Mouse (Mus musculus) liver, embryonic 11.5 days (tissue): ENCODE measurements around the gene Gm28230. TPM values are rescaled to one million over a fixed set of nuclear protein-coding genes. Genes with fewer than 3 reads are reported as not detected.
A peak's percentile ranks its signal among the peaks of the same experiment; 100 is the strongest.

Experiments
- ATAC-seq: fragments of 200-750 bp; cut with Nextera tagmentation; replicated peaks from 2 replicates; pipeline ENCODE4 v1.8.0; 2017; ENCODE audit warnings: moderate number of reproducible peaks, mild to moderate bottlenecking, moderate TSS enrichment, moderate library complexity; ENCODE audit not compliant: low FRiP score
- DNase-seq: peaks from one replicate; pipeline ENCODE4 v3.0.0-alpha.2; 2017; ENCODE audit warnings: low spot score
- H3K27ac ChIP-seq: fragments of 300-500 bp; sonication (generic); 2 replicates; pipeline ENCODE4 v1.5.1; 2014; ENCODE audit warnings: mild to moderate bottlenecking, low read depth, low read length, control low read depth
- H3K27me3 ChIP-seq: fragments of 300-500 bp; sonication (generic); replicated peaks from 2 replicates; pipeline ENCODE4 v1.6.1; 2014; ENCODE audit warnings: low read length, mixed read lengths; ENCODE audit not compliant: control insufficient read depth, insufficient read depth
- H3K36me3 ChIP-seq: fragments of 300-500 bp; sonication (generic); 2 replicates; pipeline ENCODE4 v1.6.1; 2014; ENCODE audit warnings: mild to moderate bottlenecking, low read length, moderate library complexity, mixed read lengths; ENCODE audit not compliant: control insufficient read depth, insufficient read depth
- H3K4me1 ChIP-seq: fragments of 300-500 bp; sonication (generic); replicated peaks from 2 replicates; pipeline ENCODE4 v1.6.1; 2014; ENCODE audit warnings: low read length, mixed read lengths; ENCODE audit not compliant: control insufficient read depth, insufficient read depth
- H3K4me2 ChIP-seq: fragments of 300-500 bp; sonication (generic); 2 replicates; pipeline ENCODE4 v1.6.1; 2014; ENCODE audit warnings: mild to moderate bottlenecking, control low read depth, moderate library complexity
- H3K4me3 ChIP-seq: fragments of 300-500 bp; sonication (generic); 2 replicates; pipeline ENCODE4 v1.5.1; 2014; ENCODE audit warnings: low read depth, low read length, control low read depth
- H3K9ac ChIP-seq: fragments of 300-500 bp; sonication (generic); 2 replicates; pipeline ENCODE4 v1.6.1; 2014; ENCODE audit warnings: low read depth, low read length, control low read depth
- H3K9me3 ChIP-seq: fragments of 300-500 bp; sonication (generic); 2 replicates; pipeline ENCODE4 v1.6.1; 2016; ENCODE audit warnings: low read length, inconsistent platforms, mixed read lengths; ENCODE audit not compliant: control insufficient read depth
- WGBS: fragments of 180-500 bp; shearing (Covaris S2); extraction: QIAGEN DNeasy Blood & Tissue Kit; methylation state at CpG from one replicate; pipeline ENCODE4 v1.1.7; 2014; 5-methylcytosine and 5-hydroxymethylcytosine counted together
- polyA plus RNA-seq: library from polyadenylated mRNA; unstranded; fragments of >200 nt; fragmentation: Nextera tagmentation; extraction: Ambion mirVana; gene quantifications from 2 replicates; pipeline ENCODE4 v1.2.1, GENCODE M21; 2014

Gene Gm28230
- polyA plus RNA-seq, 1 experiment from 2014 or later: not detected

DNA sequence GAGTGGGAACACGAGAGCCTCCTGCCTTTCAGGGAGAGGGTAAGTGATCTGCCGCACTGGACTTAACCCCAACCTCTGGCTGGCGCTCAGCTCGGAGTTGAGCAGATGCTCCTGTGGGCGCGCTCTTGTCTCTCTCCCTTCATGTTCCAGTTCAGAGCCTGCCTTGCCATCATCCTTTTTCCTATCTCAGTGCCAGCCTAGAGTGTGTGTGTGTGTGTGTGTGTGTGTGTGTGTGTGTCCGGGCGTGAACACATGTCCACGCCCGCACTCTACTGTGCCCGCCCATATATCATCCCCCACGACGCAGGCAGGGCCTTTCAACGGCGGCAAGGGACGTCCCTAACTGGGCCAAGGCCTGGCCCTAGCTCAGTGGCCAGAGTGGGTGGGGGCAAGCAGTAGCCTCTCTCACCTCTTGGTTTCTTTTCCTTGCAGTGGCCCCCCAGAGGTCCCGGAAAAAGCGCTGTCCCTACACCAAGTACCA lies 43.0 kb upstream of the Gm28230 start:
- no peak overlapping the region for H3K4me2 ChIP-seq
- no peaks in the 10 kb centered on the region for H3K36me3 ChIP-seq
- peaks cover 7% of the 10 kb centered on the region; the same call in 1 of the 2 replicates for H3K4me1 ChIP-seq
- H3K9me3 ChIP-seq: no peaks in the 10 kb centered on the region
- DNase-seq (peak; percentile 39), ATAC-seq (no peak)
- H3K9ac ChIP-seq: no peak overlapping the region
- peaks cover 99% of the 10 kb centered on the region for H3K27me3 ChIP-seq
- H3K27ac ChIP-seq: no peak overlapping the region
- WGBS: under 1% methylated on average over 18 of the region's 18 CpGs
- no peak overlapping the region for H3K4me3 ChIP-seq

DNA sequence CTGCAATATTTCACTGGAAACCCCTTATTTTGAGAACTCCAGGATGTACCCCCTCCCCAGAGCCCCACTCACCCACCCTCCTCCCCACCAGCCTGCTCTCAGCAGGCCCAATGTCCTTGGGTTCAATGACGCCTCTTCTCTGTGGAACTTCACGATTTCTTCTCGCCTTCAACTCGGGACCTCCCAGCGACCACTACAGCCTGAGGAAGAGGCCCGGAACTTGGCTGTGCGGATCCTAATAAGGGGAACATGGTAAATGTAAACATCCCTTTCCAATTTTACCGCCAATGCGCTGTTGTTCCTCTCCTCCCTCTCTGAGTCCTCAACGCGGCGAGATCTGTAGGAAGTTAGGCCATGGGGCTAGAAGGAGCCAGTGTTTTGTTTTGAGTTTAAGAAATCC lies 42.4 kb upstream of the Gm28230 start:
- WGBS: 2% methylated on average over 12 of the region's 12 CpGs
- Histone ChIP-seq H3K9me3 (no peaks in the 10 kb centered on the region), H3K4me2 (no peak overlapping the region), H3K9ac (no peak overlapping the region), H3K27ac (no peak overlapping the region), H3K27me3 (peaks cover 99% of the 10 kb centered on the region), H3K4me3 (no peak overlapping the region), H3K4me1 (peaks cover 7% of the 10 kb centered on the region; the same call in 1 of the 2 replicates), H3K36me3 (no peaks in the 10 kb centered on the region)
- ATAC-seq (no peak), DNase-seq (peak; percentile 32)

DNA sequence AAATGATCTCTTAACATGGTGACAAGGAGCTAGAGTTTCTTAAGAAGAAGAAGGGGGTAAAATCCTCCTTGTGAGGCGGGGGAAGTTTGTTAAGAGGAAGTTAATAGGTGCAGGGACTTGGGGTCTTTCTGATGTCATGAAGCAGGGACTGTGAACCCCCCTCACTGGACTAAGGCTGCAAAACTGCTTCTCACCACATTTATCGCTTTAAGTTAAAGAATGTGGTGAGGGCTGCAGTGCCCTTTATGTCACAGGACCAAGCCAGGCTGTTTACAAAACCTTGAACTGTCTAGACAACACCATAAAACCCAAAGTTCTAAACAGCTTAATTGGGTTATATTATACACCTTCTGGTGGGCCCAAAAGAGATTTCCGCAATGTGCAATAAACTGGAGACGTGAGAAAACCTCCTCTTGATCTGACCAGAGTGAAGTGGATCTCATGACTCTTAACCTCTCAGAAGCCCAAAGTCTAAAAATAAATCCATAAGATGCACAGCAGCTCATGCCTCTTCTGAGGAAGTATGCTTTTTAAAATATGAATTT lies 41.4 kb upstream of the Gm28230 start:
- no peak overlapping the region for H3K9ac ChIP-seq
- H3K27ac ChIP-seq: no peak overlapping the region

DNA sequence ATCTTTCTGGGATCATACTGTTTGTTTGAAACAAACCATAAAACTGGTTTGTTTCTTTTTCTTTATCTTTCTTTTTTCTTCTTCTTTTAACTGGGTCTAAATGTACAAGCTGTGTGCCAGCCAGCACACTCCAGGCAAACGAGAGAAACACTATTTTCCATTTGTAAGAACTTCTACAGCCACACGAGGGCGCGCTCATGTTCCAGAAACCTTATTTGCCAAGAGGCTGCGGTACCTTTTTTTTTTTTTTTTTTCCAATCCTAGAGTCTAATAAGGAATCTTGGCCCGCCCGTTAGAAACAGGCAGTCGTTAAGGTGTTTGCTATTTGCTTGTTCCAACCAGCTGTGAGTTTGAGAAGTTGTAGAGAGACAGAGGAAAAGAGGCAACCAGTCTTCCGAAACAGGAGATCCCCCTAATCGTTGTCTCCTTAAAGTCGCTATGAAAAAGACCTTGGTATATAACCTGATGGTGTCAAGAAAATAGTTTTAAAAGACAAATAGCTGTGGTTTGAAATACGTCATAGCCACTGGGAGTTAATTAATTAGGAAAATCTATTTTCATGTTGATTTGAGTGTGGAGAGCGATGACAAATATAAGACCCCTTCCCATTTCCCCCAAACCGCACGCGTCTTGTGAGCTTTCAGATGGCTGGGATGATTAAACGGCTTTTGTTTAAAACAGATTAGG lies 40.1 kb upstream of the Gm28230 start:
- ATAC-seq: no peak
- peak; percentile 61 for DNase-seq
- Histone ChIP-seq H3K9me3 (no peaks in the 10 kb centered on the region), H3K36me3 (no peaks in the 10 kb centered on the region), H3K27me3 (peaks cover 97% of the 10 kb centered on the region), H3K4me1 (peaks cover 7% of the 10 kb centered on the region; the same call in 1 of the 2 replicates), H3K9ac (no peak overlapping the region), H3K27ac (no peak overlapping the region), H3K4me2 (no peak overlapping the region), H3K4me3 (no peak overlapping the region)
- 6% methylated on average over 17 of the region's 17 CpGs for WGBS

More for the DNA sequence above, 41.4 kb upstream of the Gm28230 start:
- ATAC-seq (no peak), DNase-seq (no peak)
- Histone ChIP-seq H3K9me3 (no peaks in the 10 kb centered on the region), H3K4me3 (no peak overlapping the region), H3K4me1 (peaks cover 7% of the 10 kb centered on the region; the same call in 1 of the 2 replicates), H3K27me3 (peaks cover 99% of the 10 kb centered on the region), H3K36me3 (no peaks in the 10 kb centered on the region), H3K4me2 (no peak overlapping the region)
- 18% methylated on average over 4 of the region's 4 CpGs for WGBS

DNA sequence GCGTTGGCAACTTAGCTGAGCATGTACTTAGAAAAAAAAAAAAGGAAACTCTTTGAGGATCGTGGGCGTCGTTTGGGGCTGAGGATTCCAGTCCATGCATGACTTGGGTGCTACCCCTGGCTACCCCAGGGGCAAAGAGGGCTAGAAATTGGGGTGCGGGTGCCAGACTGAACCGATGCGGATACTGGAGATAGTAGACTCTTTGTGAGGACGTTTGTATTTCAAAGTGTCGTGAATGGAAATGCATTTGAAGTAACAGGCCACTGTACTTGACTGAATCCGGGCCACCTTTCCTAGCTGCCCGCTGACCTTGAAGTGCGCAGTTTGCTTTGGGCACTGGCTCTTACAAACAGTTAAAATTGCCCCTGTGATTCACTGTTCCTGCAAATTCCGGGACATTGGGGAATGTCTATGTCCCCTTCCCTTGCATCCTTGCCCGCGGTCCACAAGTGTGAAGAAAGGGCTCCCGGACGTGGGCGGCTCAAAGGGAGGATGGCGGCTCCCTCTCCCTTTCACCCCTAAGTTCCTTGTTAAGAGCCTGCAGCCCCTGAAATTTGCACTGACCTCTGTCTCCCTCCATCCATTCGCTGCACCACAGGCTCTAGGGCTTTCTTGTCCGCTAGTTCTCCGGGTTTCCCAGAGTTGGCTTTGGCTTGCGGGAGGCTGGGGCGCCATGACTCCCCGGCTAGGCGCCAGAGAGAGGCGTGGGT lies 39.4 kb upstream of the Gm28230 start:
- H3K4me1 ChIP-seq: peaks cover 4% of the 10 kb centered on the region; the same call in 1 of the 2 replicates
- no peaks in the 10 kb centered on the region for H3K9me3 ChIP-seq
- DNase-seq (peak; percentile 30), ATAC-seq (no peak)
- H3K27ac ChIP-seq: no peak overlapping the region
- WGBS: 1% methylated on average over 27 of the region's 27 CpGs
- H3K9ac ChIP-seq: no peak overlapping the region
- no peaks in the 10 kb centered on the region for H3K36me3 ChIP-seq
- no peak overlapping the region for H3K4me3 ChIP-seq
- H3K4me2 ChIP-seq: no peak overlapping the region
- peaks cover 97% of the 10 kb centered on the region for H3K27me3 ChIP-seq

DNA sequence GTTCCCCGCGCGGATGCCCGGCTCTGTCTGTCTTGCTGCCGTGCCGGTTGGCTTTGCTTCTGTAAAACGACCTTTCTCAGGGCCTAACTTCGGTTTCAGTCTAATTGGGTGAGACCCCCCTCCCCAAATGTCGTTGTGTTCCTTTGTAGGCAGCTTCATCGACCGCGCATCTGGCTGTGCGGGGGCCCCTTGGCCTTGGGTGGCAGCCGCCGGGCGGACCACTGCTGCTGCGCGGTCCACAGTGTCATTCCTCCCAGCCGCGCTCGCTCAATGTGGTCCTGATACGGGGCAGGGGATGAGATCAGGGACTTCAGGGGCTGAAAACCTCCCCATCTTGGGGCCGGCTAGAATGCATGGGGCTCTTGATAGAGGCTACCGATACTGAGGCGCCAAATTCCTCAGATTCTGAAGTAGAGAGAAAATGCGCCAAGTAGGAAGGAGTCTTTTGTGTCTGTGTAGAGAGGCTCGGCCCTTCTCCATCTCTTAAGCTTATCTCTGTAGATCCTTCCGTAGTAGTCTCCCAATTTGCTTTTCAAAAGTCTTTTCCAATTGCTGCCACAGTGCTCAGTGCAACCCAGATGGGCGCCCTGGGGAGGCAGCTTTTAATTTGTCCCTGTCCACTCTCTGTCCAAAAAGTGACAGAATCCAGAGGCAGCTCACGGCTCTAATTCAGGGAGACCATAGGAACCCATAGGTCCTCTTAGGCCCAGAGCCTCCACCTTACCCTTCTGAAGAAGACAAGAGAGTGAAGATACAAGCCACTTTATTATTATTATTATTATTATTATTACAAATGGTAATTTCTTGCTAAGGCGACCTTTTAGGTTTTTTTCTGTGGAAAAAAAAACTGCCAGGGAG lies 38.6 kb upstream of the Gm28230 start:
- Histone ChIP-seq H3K9me3 (no peaks in the 10 kb centered on the region), H3K4me2 (no peak overlapping the region), H3K27ac (no peak overlapping the region), H3K9ac (no peak overlapping the region), H3K27me3 (peaks cover 97% of the 10 kb centered on the region), H3K36me3 (no peaks in the 10 kb centered on the region), H3K4me1 (no peaks in the 10 kb centered on the region), H3K4me3 (no peak overlapping the region)
- 2% methylated on average over 31 of the region's 31 CpGs for WGBS
- ATAC-seq (no peak), DNase-seq (peak; percentile 33)

DNA sequence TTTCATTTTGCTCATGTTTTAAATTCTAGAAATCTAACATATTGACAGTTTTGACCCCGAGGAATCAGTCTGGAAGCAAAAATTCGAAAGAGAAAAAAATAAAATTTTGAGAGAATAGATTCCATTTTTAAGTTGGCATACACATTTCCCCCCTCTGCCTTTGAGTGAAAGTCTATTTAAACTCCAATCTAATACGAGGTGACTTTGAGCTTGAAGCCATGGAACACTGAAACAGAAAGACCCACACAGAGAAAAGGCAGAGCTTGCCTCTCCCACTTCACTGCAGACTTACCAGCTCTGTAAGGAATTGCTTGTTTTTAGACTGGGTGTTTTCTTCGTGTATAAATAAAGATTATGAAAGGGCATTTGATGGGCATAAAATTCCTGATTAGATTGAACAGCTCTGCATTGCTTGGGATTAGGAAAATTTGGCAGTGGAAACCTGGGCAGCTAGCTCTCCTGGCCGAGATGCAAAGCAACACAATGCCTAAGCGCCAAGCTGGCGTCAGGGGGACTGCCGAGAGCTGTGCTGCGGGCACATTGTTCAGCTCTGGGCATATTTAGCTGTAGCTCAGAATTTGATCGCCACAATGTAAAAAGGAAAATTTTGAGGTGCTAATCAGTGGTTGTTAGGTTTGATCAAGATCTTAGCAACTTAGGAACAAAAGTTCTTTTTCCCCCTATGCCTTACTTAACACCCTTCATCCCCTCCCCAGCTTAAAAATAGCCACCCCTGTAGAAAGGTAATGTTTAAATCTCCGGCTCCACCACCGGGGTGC lies 37.5 kb upstream of the Gm28230 start:
- 5% methylated on average over 12 of the region's 12 CpGs for WGBS
- ATAC-seq: no peak
- peak; percentile 32 for DNase-seq
- H3K9me3 ChIP-seq: no peaks in the 10 kb centered on the region
- no peak overlapping the region for H3K9ac ChIP-seq
- H3K27ac ChIP-seq: no peak overlapping the region
- peaks cover 97% of the 10 kb centered on the region for H3K27me3 ChIP-seq
- no peak overlapping the region for H3K4me2 ChIP-seq
- H3K36me3 ChIP-seq: no peaks in the 10 kb centered on the region
- no peaks in the 10 kb centered on the region for H3K4me1 ChIP-seq
- H3K4me3 ChIP-seq: no peak overlapping the region
